Mouse (Mus musculus): ENCODE measurements at regions not wholly inside any gene's neighbourhood (a gene's known extent, or its start where the extent isn't known, plus 50 kb on each side); places are given as distances from the start of the nearest gene placed in this dataset.

- Histone ChIP-seq H3K9me3 (ENCODE audit: control insufficient read depth, low read length) (no peaks in the 10 kb centered on the region), H3K27me3 (ENCODE audit: control insufficient read depth, insufficient read depth, low read length) (no peaks in the 10 kb centered on the region), H3K4me3 (ENCODE audit: low read depth, low read length) (peak overlapping the region; percentile 8; the same call in 1 of the 2 replicates), H3K4me1 (replicated peaks; ENCODE audit: control insufficient read depth, insufficient read depth, low read length) (no peaks in the 10 kb centered on the region), H3K9ac (ENCODE audit: low read length) (peak overlapping the region; percentile 32; the same call in 1 of the 2 replicates), H3K27ac (ENCODE audit: low read depth, low read length) (peak overlapping the region; percentile 87), H3K36me3 (ENCODE audit: control insufficient read depth, insufficient read depth, low read length) (no peaks in the 10 kb centered on the region), H3K4me2 (ENCODE audit: low read depth, low read length, severe bottlenecking) (peak overlapping the region; percentile 40; the same call in 1 of the 2 replicates)
- ATAC-seq (replicated peaks; ENCODE audit: low FRiP score) (peak; percentile 84), DNase-seq (ENCODE audit: low spot score) (peak; percentile 69)
- WGBS = 23% methylated on average over 17 of the region's 17 CpGs
Measured at GRCm38 (mm10) chrX:12857881-12858755, 96.2 kb upstream of the Med14 start.

GRCm38 (mm10) chrX:12855425-12855824 lies 93.6 kb upstream of the Med14 start:
- H3K27ac ChIP-seq (ENCODE audit: low read depth, low read length) = no peak overlapping the region
- no peaks in the 10 kb centered on the region for H3K4me1 ChIP-seq (replicated peaks; ENCODE audit: control insufficient read depth, insufficient read depth, low read length)
- WGBS = 67% methylated on average over 4 of the region's 4 CpGs
- DNase-seq (ENCODE audit: low spot score) = no peak
- no peaks in the 10 kb centered on the region for H3K36me3 ChIP-seq (ENCODE audit: control insufficient read depth, insufficient read depth, low read length)
- H3K4me3 ChIP-seq (ENCODE audit: low read depth, low read length) = no peak overlapping the region
- H3K9me3 ChIP-seq (ENCODE audit: control insufficient read depth, low read length) = no peaks in the 10 kb centered on the region
- ATAC-seq (replicated peaks; ENCODE audit: low FRiP score) = no peak
- no peak overlapping the region for H3K9ac ChIP-seq (ENCODE audit: low read length)
- H3K4me2 ChIP-seq (ENCODE audit: low read depth, low read length, severe bottlenecking) = no peak overlapping the region
- H3K27me3 ChIP-seq (ENCODE audit: control insufficient read depth, insufficient read depth, low read length) = no peaks in the 10 kb centered on the region

GRCm38 (mm10) chrX:12851684-12852083 lies 89.8 kb upstream of the Med14 start:
- DNase-seq (ENCODE audit: low spot score) (no peak), ATAC-seq (replicated peaks; ENCODE audit: low FRiP score) (no peak)
- Histone ChIP-seq H3K4me1 (replicated peaks; ENCODE audit: control insufficient read depth, insufficient read depth, low read length) (no peaks in the 10 kb centered on the region), H3K27me3 (ENCODE audit: control insufficient read depth, insufficient read depth, low read length) (no peaks in the 10 kb centered on the region), H3K9ac (ENCODE audit: low read length) (no peak overlapping the region), H3K4me3 (ENCODE audit: low read depth, low read length) (no peak overlapping the region), H3K36me3 (ENCODE audit: control insufficient read depth, insufficient read depth, low read length) (no peaks in the 10 kb centered on the region), H3K4me2 (ENCODE audit: low read depth, low read length, severe bottlenecking) (no peak overlapping the region), H3K27ac (ENCODE audit: low read depth, low read length) (no peak overlapping the region), H3K9me3 (ENCODE audit: control insufficient read depth, low read length) (no peaks in the 10 kb centered on the region)
- WGBS = 81% methylated on average over 4 of the region's 4 CpGs

- Histone ChIP-seq H3K9me3 (ENCODE audit: control insufficient read depth, low read length) (no peaks in the 10 kb centered on the region), H3K9ac (ENCODE audit: low read length) (no peak overlapping the region), H3K27ac (ENCODE audit: low read depth, low read length) (no peak overlapping the region), H3K4me2 (ENCODE audit: low read depth, low read length, severe bottlenecking) (no peak overlapping the region), H3K4me3 (ENCODE audit: low read depth, low read length) (no peak overlapping the region), H3K27me3 (ENCODE audit: control insufficient read depth, insufficient read depth, low read length) (no peaks in the 10 kb centered on the region), H3K36me3 (ENCODE audit: control insufficient read depth, insufficient read depth, low read length) (no peaks in the 10 kb centered on the region), H3K4me1 (replicated peaks; ENCODE audit: control insufficient read depth, insufficient read depth, low read length) (no peaks in the 10 kb centered on the region; the same call in 1 of the 2 replicates)
- ATAC-seq (replicated peaks; ENCODE audit: low FRiP score) = no peak
- DNase-seq (ENCODE audit: low spot score) = no peak
- 68% methylated on average over 1 of the region's 1 CpGs for WGBS
Measured at GRCm38 (mm10) chrX:12844431-12844830, 82.6 kb upstream of the Med14 start.

- Histone ChIP-seq H3K4me1 (replicated peaks; ENCODE audit: control insufficient read depth, insufficient read depth, low read length) (no peaks in the 10 kb centered on the region; the same call in 1 of the 2 replicates), H3K27me3 (ENCODE audit: control insufficient read depth, insufficient read depth, low read length) (no peaks in the 10 kb centered on the region), H3K4me3 (ENCODE audit: low read depth, low read length) (no peak overlapping the region), H3K4me2 (ENCODE audit: low read depth, low read length, severe bottlenecking) (peak overlapping the region; percentile 39; the same call in 1 of the 2 replicates), H3K27ac (ENCODE audit: low read depth, low read length) (peak overlapping the region; percentile 93), H3K9ac (ENCODE audit: low read length) (peak overlapping the region; percentile 47; the same call in 1 of the 2 replicates), H3K36me3 (ENCODE audit: control insufficient read depth, insufficient read depth, low read length) (no peaks in the 10 kb centered on the region), H3K9me3 (ENCODE audit: control insufficient read depth, low read length) (no peaks in the 10 kb centered on the region)
- DNase-seq (ENCODE audit: low spot score) (no peak), ATAC-seq (replicated peaks; ENCODE audit: low FRiP score) (no peak)
- 61% methylated on average over 3 of the region's 3 CpGs for WGBS
Measured at GRCm38 (mm10) chrX:12841021-12841325, 79.1 kb upstream of the Med14 start.

GRCm38 (mm10) chrX:12840160-12841020 lies 78.5 kb upstream of the Med14 start:
- peak; percentile 92 for ATAC-seq (replicated peaks; ENCODE audit: low FRiP score)
- no peaks in the 10 kb centered on the region for H3K9me3 ChIP-seq (ENCODE audit: control insufficient read depth, low read length)
- peak overlapping the region; percentile 39; the same call in 1 of the 2 replicates for H3K4me2 ChIP-seq (ENCODE audit: low read depth, low read length, severe bottlenecking)
- peak overlapping the region; percentile 7; the same call in 1 of the 2 replicates for H3K4me3 ChIP-seq (ENCODE audit: low read depth, low read length)
- DNase-seq (ENCODE audit: low spot score) = peak; percentile 90
- 22% methylated on average over 24 of the region's 25 CpGs for WGBS
- peak overlapping the region; percentile 93 for H3K27ac ChIP-seq (ENCODE audit: low read depth, low read length)
- peak overlapping the region; percentile 47; the same call in 1 of the 2 replicates for H3K9ac ChIP-seq (ENCODE audit: low read length)
- H3K4me1 ChIP-seq (replicated peaks; ENCODE audit: control insufficient read depth, insufficient read depth, low read length) = no peaks in the 10 kb centered on the region; the same call in 1 of the 2 replicates
- H3K36me3 ChIP-seq (ENCODE audit: control insufficient read depth, insufficient read depth, low read length) = no peaks in the 10 kb centered on the region
- H3K27me3 ChIP-seq (ENCODE audit: control insufficient read depth, insufficient read depth, low read length) = no peaks in the 10 kb centered on the region

- Histone ChIP-seq H3K9me3 (ENCODE audit: control insufficient read depth, low read length) (no peaks in the 10 kb centered on the region), H3K4me1 (replicated peaks; ENCODE audit: control insufficient read depth, insufficient read depth, low read length) (no peaks in the 10 kb centered on the region; the same call in 1 of the 2 replicates), H3K4me2 (ENCODE audit: low read depth, low read length, severe bottlenecking) (peak overlapping the region; percentile 39; the same call in 1 of the 2 replicates), H3K27ac (ENCODE audit: low read depth, low read length) (peak overlapping the region; percentile 93), H3K9ac (ENCODE audit: low read length) (peak overlapping the region; percentile 29; the same call in 1 of the 2 replicates), H3K27me3 (ENCODE audit: control insufficient read depth, insufficient read depth, low read length) (no peaks in the 10 kb centered on the region), H3K36me3 (ENCODE audit: control insufficient read depth, insufficient read depth, low read length) (no peaks in the 10 kb centered on the region), H3K4me3 (ENCODE audit: low read depth, low read length) (peak overlapping the region; percentile 7; the same call in 1 of the 2 replicates)
- DNase-seq (ENCODE audit: low spot score) = peak; percentile 63
- ATAC-seq (replicated peaks; ENCODE audit: low FRiP score) = peak; percentile 84
- 14% methylated on average over 11 of the region's 11 CpGs for WGBS
Measured at GRCm38 (mm10) chrX:12839406-12840159, 77.7 kb upstream of the Med14 start.

GRCm38 (mm10) chrX:12837821-12838220 lies 75.9 kb upstream of the Med14 start:
- H3K27me3 ChIP-seq (ENCODE audit: control insufficient read depth, insufficient read depth, low read length) = no peaks in the 10 kb centered on the region

More at GRCm38 (mm10) chrX:12837821-12838220, 75.9 kb upstream of the Med14 start:
- ATAC-seq (replicated peaks; ENCODE audit: low FRiP score) (no peak), DNase-seq (ENCODE audit: low spot score) (no peak)
- Histone ChIP-seq H3K4me1 (replicated peaks; ENCODE audit: control insufficient read depth, insufficient read depth, low read length) (no peaks in the 10 kb centered on the region; the same call in 1 of the 2 replicates), H3K4me3 (ENCODE audit: low read depth, low read length) (no peak overlapping the region), H3K9ac (ENCODE audit: low read length) (no peak overlapping the region), H3K27ac (ENCODE audit: low read depth, low read length) (no peak overlapping the region), H3K9me3 (ENCODE audit: control insufficient read depth, low read length) (no peaks in the 10 kb centered on the region), H3K36me3 (ENCODE audit: control insufficient read depth, insufficient read depth, low read length) (no peaks in the 10 kb centered on the region), H3K4me2 (ENCODE audit: low read depth, low read length, severe bottlenecking) (no peak overlapping the region)
- 8% methylated on average over 1 of the region's 1 CpGs for WGBS
